Mouse (Mus musculus) urinary bladder, postnatal 36 days (tissue): ENCODE measurements at regions not wholly inside any gene's neighbourhood (a gene's known extent, or its start where the extent isn't known, plus 50 kb on each side); places are given as distances from the start of the nearest gene placed in this dataset.

Source experiments
- DNase-seq, 2 experiments: peaks; one replicate each; pipeline ENCODE4 v3.0.0; 2022; ENCODE audit warnings: low spot score in 2 of 2, mixed read lengths in 1 of 2

DNA sequence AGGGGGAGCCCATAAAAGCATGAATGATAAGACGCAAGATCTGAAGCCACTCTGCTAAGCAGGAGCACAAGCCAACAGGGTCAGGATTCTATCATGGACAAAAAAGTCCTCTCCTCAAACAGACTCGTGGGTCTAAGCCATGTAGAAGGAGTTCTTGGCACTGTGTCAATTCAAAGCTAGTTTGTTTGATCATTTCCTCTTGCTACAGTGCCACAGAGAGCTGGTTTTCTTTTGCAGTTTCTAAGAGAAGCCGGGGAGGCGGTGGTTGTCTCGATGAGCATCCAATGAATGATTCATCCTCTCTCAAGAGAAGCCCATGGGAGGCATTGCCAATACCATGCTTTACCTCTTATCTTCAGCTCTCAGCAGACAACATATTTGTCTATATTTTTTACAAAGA, 284.6 kb upstream of the Noct start:
- DNase-seq: no peak

DNA sequence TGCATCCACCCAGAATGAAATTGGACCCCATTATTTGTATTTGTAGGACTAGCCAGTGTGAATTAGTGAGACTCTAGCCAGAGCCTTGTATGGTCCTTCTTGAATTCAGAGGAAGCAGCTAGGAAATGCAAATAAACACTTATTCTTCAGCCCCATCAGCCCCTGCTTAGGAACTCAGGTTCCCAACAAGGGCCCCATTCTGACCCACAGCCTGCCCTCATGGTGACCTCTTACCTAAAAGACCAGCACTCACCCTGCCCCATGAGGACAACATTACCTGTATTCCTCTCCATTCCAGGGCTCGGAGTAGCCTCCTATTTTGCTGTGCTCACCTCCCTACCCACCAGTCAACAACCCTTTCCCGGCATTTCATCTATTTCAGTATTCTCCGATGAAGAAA, 283.6 kb upstream of the Noct start:
- no peak for DNase-seq

- no peak for DNase-seq
These were observed 270.8 kb upstream of the Noct start for GRCm38 (mm10) chr3:50953456-50953855.

DNA sequence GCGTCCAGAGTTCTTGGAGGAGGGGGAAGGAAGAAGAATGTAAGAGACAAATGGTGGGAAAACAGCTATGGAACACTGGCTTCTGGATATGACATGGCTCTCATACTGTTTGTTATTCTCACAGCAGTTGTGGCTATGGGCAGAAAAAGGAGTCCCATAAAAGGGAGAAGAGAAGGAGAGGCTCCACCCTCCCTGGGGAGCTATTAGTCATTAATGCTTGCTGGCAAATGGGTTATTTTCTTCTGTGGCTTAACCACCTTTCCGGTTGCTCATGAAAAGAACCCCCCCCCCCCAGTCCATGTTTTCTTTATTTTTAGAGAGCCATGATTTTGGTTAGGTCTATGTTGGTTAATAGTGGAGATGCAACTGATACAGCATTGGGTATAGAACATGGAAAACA, 253.9 kb upstream of the Noct start:
- DNase-seq: no peak

DNA sequence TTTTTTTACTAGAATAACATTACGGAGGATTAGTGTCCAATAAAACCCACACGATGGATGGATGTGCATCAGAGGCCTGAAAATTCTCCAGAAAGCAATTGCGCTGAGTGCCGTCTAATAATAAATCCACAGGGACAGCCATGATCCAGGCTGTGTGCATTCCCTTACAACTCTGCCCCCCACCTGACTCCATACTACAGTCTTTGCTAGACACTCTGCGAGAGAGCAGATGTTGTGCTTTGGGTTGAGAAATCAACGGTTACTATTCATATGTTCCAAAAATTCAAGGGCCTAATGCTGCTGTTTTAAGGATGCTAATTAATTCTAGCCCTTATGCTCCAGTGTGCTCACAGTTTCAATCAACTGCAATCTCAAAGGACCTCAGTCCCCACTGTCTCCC, 251.2 kb upstream of the Noct start:
- DNase-seq: no peak

DNA sequence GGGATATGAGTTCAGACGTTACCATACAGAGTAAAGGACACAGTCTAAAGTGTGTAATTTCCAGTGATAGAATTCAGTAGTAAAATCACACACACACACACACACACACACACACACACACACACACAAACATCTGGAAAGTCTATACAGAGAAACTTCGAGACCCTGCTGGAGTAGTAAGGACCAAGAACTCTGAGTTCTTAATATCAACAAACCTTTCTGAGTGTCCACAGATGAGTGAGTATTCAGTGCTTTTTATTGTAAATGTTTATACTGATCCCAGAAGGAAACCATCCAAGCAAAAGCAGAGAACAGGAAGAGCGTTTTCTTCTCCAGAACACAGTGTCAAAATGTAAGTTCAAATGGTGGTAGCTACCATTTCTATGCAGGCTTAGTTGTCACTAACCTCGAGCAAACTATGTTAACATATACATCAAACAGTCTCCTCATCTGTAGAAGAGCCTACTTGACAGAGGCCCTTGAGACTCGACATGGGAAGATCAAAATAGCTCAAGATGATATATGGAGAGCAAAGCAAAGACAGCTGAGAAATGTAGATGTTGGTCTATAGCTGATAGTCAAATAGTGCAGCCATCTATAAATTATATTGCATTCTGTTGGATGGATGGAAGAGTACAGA, 248.0 kb upstream of the Noct start:
- DNase-seq: no peak

DNA sequence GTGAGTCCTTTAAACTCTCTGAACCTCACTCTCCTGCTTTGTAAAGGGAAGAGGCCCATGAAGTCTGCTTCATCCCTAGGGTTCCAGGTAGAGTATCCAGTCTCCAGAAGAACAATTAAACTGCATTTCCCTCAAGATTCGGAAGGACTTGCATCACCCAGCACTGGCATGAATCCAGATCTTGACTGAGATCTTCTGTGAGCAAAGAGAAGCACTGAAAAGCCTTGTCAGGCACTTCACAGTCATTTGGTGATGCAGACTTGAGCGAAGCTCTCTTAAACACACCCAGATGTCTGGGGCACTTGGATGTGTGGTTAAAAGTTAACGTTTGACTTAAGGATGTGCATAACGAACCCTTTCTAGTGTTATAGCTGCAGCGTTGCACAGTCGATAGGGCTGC, 247.4 kb upstream of the Noct start:
- no peak for DNase-seq

GRCm38 (mm10) chr3:50978636-50979035, 245.6 kb upstream of the Noct start:
- DNase-seq: no peak

DNA sequence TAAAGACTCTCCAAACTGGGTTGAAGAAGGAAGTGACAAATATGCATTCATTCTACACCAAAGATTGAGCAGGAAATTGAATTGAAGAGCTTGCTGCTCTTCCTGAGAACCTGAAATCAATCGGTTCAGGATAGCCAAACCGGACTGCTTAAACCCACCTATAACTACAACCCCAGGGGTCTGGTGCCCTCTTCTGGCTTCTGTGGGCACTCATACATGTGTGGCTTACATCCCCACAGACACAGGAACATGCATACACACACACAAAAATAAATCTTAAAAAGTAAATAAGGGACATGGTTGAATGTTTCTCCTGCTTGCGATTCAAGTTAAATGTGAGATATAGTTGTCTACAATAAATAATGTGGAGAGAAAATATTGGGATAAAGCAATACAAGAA, 244.7 kb upstream of the Noct start:
- no peak for DNase-seq

DNA sequence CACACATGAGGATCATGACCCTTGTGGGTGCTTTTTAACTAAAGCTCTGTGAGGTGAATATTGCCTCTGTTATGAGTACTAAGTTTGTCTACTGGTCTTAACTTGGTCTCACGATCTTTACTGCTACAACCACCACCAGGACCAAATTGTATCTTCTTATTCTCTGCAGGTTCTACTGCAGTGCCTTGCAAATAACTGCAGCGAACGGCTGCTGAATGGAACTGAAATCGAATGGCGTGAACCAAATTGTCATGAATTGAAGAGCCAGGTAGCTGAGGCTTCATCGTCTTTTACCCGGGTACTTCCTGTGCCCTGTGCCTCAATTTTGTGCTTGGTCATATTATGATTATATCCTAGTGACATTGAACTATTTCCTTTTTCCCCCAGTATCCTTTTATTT, 242.5 kb upstream of the Noct start:
- no peak for DNase-seq

DNA sequence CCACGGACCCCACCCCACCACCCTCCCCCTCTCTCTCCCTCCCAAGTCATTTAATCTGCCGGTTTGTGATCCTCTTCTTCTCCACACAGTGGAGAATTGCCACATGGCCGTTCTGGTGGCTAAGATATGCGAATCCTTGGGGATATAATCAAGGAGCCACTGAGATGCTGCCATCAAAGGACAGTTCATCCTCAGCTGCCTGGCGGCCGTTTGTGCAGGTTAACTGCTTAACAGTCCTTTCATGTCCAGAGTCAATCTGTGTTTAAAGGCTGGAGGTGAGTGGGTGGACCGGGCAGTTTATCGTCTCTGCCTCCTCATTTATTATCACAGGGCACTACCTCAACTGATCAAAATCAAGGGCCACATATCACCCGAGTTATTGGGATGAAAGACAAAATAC, 241.6 kb upstream of the Noct start:
- no peak for DNase-seq

GRCm38 (mm10) chr3:50983126-50983525, 241.1 kb upstream of the Noct start:
- DNase-seq: no peak

- no peak for DNase-seq
These were observed 240.1 kb upstream of the Noct start for GRCm38 (mm10) chr3:50983962-50984765.

DNA sequence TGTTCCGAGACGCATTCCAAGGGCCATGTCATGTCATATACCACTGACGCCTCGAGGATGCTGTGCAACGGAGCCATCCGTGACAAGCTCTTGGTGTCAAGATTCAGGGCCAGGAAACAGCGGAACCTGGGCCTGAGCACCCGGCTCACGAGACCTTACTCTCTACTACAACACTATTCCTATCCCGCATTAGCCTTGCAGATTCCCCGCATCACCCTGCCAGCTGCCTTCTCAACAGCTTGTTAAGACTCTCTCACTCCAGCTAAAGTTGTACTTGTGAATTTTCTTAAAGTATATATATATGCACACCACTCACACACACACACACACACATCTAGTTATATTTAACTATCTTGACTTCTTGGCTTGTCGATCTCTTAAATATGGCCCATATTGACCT, 236.4 kb upstream of the Noct start:
- DNase-seq: no peak

GRCm38 (mm10) chr3:50990810-50991209, 233.4 kb upstream of the Noct start:
- DNase-seq: no peak

GRCm38 (mm10) chr3:50992581-50993313, 231.5 kb upstream of the Noct start:
- no peak for DNase-seq

DNA sequence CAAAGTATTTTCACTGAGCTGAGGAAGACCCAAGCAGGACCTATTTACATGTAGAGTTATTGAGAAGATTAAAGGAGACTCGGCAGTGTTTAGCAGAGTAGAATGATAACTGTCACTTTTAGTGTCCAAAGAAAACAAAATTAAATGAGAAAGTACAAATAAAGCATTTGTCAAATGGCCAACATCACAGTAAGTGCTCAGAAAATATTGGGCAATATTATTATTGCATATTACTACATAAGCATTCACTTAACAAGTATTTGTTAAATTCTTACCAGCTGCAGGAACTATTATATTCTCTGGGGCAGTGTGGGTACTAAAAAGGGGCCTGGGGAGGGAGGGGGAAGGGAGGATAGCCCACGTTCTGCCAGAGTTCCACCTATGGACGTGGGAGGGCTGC, 224.5 kb upstream of the Noct start:
- no peak for DNase-seq

DNA sequence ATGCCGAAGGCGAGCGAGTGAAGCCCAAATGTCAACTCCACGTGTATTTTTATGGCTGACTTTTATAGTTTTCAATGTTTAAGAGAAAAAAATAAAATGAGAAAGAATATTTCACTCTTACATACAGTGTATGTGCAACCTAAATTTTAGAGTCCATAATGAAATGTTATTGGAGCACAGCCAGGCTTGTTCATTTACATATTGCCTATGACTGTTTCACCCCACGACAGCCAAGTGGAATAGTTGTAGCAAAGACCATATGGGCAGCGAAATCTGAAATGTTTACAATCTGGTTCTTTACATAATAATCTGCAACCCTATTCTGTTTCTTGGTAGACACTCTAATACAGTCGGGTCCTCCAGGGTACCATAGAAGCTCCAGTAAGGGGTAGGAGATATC, 223.3 kb upstream of the Noct start:
- no peak for DNase-seq

- DNase-seq: peak in 1 of 2 experiments; percentile 4
These were observed 221.6 kb upstream of the Noct start for GRCm38 (mm10) chr3:51002662-51003061.

- no peak for DNase-seq
These were observed 220.6 kb upstream of the Noct start for GRCm38 (mm10) chr3:51003506-51004170.

DNA sequence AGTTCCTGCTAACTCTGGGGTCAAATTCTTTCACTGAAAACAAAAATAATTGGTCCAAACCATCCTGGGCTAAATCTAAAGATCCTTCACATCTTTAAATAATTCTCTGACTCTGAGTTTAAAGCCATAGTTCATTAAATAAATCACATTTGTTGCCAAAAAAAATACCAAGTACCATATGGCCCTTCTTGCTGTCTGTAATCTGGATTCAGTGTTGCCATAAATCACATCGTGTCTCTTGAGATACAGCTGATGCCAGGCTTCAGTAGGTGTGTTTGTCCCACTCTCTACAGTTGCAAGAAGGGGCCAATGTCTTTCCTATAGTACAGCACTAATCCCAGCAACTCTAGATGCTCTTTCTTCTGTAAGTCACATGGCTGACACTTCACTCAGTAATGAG, 220.0 kb upstream of the Noct start:
- no peak for DNase-seq

DNA sequence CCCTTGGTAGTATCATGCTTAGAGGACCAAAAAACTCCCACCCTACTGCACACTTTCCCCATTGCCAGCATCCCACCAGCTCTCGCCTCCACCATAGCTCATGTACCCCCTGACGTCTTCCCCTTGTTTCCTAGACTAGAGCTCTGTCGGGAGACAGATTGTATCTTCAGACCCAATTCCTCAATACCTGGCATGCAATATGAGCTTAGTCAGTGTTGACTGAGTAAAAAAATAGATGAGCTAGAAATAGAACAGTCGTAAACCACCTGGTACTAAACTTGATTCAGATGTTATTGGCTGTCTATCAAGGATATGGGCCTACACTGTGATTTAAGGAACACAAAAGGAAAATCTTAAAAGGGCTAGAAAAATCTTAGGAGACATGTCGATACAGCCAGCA, 215.1 kb upstream of the Noct start:
- no peak for DNase-seq
